7 mouse cellular contexts compared by ENCODE assay signal in the genomic region with DNA sequence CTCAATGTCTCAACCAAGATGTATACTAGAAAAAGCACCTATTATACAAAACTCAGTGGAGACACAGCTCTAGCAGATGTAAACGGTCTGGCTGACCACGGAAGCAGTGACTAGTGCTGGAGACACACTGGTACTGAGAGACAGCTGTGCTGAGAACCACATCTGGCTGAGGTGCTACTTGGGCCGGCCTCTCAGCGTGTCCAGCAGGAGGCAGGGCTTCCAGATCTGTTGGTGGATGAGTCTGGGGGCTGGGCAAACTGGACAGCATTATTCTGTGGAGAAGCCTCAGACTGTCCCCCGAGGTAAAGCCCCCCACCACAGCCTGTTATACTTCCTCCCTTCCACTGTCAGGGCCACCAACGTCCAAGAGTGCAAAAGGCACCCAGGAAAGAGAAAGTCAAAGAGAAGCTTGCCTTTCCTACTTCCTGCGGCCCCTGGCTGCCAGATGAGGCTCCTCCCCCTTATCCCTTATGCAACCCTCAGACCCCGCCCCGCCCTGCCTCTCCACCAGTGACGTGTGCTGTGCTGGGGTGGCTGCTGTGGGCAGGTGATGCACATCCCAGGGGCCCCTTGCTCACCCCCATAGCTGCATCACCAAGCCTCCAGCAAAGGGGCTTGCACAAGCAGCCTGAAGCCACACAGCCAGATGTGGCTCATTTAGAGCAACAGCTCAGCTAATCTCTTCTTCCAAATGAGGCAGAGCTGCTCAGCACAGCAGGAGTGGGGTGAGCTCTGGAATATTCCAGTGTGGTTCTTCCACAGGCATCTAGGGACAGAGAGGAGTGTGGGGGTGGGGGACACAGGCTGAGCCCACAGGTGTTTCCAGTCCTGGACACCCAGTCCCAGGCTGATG. TPM values are rescaled to one million over a fixed set of nuclear protein-coding genes. Genes with fewer than 3 reads are reported as not detected.
DNase-seq lines count a peak whose midpoint lies in the region; ATAC-seq and TF ChIP-seq lines count a peak whose summit lies in the region.

No protein-coding gene starts in this region.

- no peak overlapping the region for H3K27ac ChIP-seq in CH12.LX (ENCODE audit: insufficient read depth, low read depth)
- no peak overlapping the region for H3K27ac ChIP-seq in forebrain, postnatal 0 days (ENCODE audit: low read depth, low read length)
- H3K27ac ChIP-seq in hindbrain, embryonic 11.5 days (ENCODE audit: low read depth, low read length), result no peak overlapping the region
- peak overlapping the region; percentile 66; the same call in 1 of the 2 replicates for H3K27ac ChIP-seq in limb, embryonic 12.5 days
- no peak overlapping the region for H3K27ac ChIP-seq in midbrain, embryonic 11.5 days (ENCODE audit: low read depth, low read length)

- dilution Hi-C loops in CH12.LX (cut with MboI; ENCODE audit: extremely low pct_ligation_motif_present, extremely low pct_unique_long_range_greater_than_20kb, low sequenced_read_pairs), result no loop called here

- H3K79me2 ChIP-seq in CH12.LX (replicated peaks; ENCODE audit: control insufficient read depth, extremely low read depth, insufficient read depth, poor library complexity, severe bottlenecking), result no peaks in the 10 kb centered on the region

- peak in 1 of 2 experiments; percentile 40; a peak in 2 of 4 replicates for TF ChIP-seq CTCF in CH12.LX (conservative IDR thresholded peaks at IDR 0.05 in 1 of 2, IDR thresholded peaks at IDR 0.05 in 1 of 2; ENCODE audit: low read depth in 2 of 2, low read length in 2 of 2)
- 0 out of 2 replicates have a peak, but pooled peaks have one; percentile 3 for TF ChIP-seq CTCF in forebrain, postnatal 0 days (IDR thresholded peaks at IDR 0.05; ENCODE audit: low read depth)

- H3K4me2 ChIP-seq in CH12.LX (ENCODE audit: insufficient read depth, low read depth, poor library complexity, severe bottlenecking), result peak overlapping the region; percentile 40
- no peak overlapping the region for H3K4me2 ChIP-seq in forebrain, postnatal 0 days (ENCODE audit: low read depth)
- no peak overlapping the region; the same call in 1 of the 2 replicates for H3K4me2 ChIP-seq in hindbrain, embryonic 11.5 days (replicated peaks; ENCODE audit: low read depth, low read length)
- H3K4me2 ChIP-seq in limb, embryonic 12.5 days, result peak overlapping the region; percentile 19; the same call in 1 of the 2 replicates
- H3K4me2 ChIP-seq in midbrain, embryonic 11.5 days, result no peak overlapping the region

- in situ Hi-C loops in CH12.LX (cut with MboI; ENCODE audit: low pct_ligation_motif_present, low pct_unique_long_range_greater_than_20kb, low sequenced_read_pairs), result no loop called here

- 0 out of 2 replicates have a peak, but pooled peaks have one; percentile 13 for TF ChIP-seq EP300 in CH12.LX (IDR thresholded peaks at IDR 0.05; ENCODE audit: low read length)

- H3K9ac ChIP-seq in CH12.LX (ENCODE audit: insufficient read depth, low read depth), result 0 out of 2 replicates have a peak overlapping the region, but pooled peaks have one; percentile 2
- H3K9ac ChIP-seq in forebrain, postnatal 0 days, result no peak overlapping the region
- no peak overlapping the region for H3K9ac ChIP-seq in hindbrain, embryonic 11.5 days (ENCODE audit: low read depth, low read length)
- H3K9ac ChIP-seq in limb, embryonic 12.5 days (replicated peaks), result no peak overlapping the region
- no peak overlapping the region for H3K9ac ChIP-seq in midbrain, embryonic 11.5 days (ENCODE audit: low read length)

- no peak; the same call in 1 of the 2 replicates for TF ChIP-seq POLR2A in CH12.LX (IDR thresholded peaks at IDR 0.05; ENCODE audit: low read depth, low read length)

- no peaks in the 10 kb centered on the region for H3K27me3 ChIP-seq in CH12.LX (replicated peaks)
- H3K27me3 ChIP-seq in forebrain, postnatal 0 days (ENCODE audit: insufficient read depth, low read length), result no peaks in the 10 kb centered on the region
- no peaks in the 10 kb centered on the region for H3K27me3 ChIP-seq in hindbrain, embryonic 11.5 days (ENCODE audit: control insufficient read depth, insufficient read depth, low read length)
- no peaks in the 10 kb centered on the region for H3K27me3 ChIP-seq in limb, embryonic 12.5 days
- no peaks in the 10 kb centered on the region for H3K27me3 ChIP-seq in midbrain, embryonic 11.5 days (ENCODE audit: control insufficient read depth, insufficient read depth, low read length)

- 34% methylated on average over 9 of the region's 10 CpGs for WGBS in forebrain, postnatal 0 days
- WGBS in hindbrain, embryonic 11.5 days, result 30% methylated on average over 9 of the region's 10 CpGs
- WGBS in limb, embryonic 12.5 days, result 20% methylated on average over 10 of the region's 10 CpGs
- 25% methylated on average over 10 of the region's 10 CpGs for WGBS in midbrain, embryonic 11.5 days

- no peaks in the 10 kb centered on the region for H3K9me3 ChIP-seq in CH12.LX (replicated peaks; ENCODE audit: low read length)
- no peaks in the 10 kb centered on the region for H3K9me3 ChIP-seq in forebrain, postnatal 0 days (ENCODE audit: low read length)
- H3K9me3 ChIP-seq in hindbrain, embryonic 11.5 days (ENCODE audit: control insufficient read depth, low read length), result no peaks in the 10 kb centered on the region
- no peaks in the 10 kb centered on the region for H3K9me3 ChIP-seq in limb, embryonic 12.5 days
- no peaks in the 10 kb centered on the region for H3K9me3 ChIP-seq in midbrain, embryonic 11.5 days (ENCODE audit: control insufficient read depth, low read length)

- H3K4me1 ChIP-seq in CH12.LX (ENCODE audit: control insufficient read depth in 1 of 2, insufficient read depth in 2 of 2), result peaks cover 16 to 61% of the 10 kb centered on the region in 2 experiments
- H3K4me1 ChIP-seq in forebrain, postnatal 0 days (ENCODE audit: insufficient read depth), result no peaks in the 10 kb centered on the region
- no peaks in the 10 kb centered on the region for H3K4me1 ChIP-seq in hindbrain, embryonic 11.5 days (replicated peaks; ENCODE audit: control insufficient read depth, insufficient read depth, low read length)
- peaks cover 43% of the 10 kb centered on the region for H3K4me1 ChIP-seq in limb, embryonic 12.5 days (replicated peaks)
- H3K4me1 ChIP-seq in midbrain, embryonic 11.5 days (ENCODE audit: control insufficient read depth, insufficient read depth, low read length), result peaks cover 5% of the 10 kb centered on the region; the same call in 1 of the 2 replicates

- DNase-seq in CH12.LX (ENCODE audit: extremely low read depth), result peak; percentile 76
- DNase-seq in adrenal gland, adult 2 months, result peak; percentile 72
- peak; percentile 13 for DNase-seq in forebrain, postnatal 0 days
- DNase-seq in hindbrain, embryonic 11.5 days (ENCODE audit: low spot score), result no peak
- DNase-seq in midbrain, embryonic 11.5 days (ENCODE audit: low spot score, missing footprints), result no peak
- peak; percentile 72 to 81 for DNase-seq in thymus, adult 18-20 months

- ATAC-seq in forebrain, postnatal 0 days, result peak; percentile 68
- ATAC-seq in hindbrain, embryonic 11.5 days (ENCODE audit: low FRiP score), result 0 out of 2 replicates have a peak, but pooled peaks have one; percentile 41
- 0 out of 2 replicates have a peak, but pooled peaks have one; percentile 5 for ATAC-seq in limb, embryonic 12.5 days (ENCODE audit: insufficient number of reproducible peaks, insufficient read depth, low FRiP score, low TSS enrichment, low read depth)
- ATAC-seq in midbrain, embryonic 11.5 days (ENCODE audit: low FRiP score), result peak; percentile 66

- TF ChIP-seq RAD21 in CH12.LX (IDR thresholded peaks at IDR 0.05; ENCODE audit: low read depth, low read length), result no peak

- peak overlapping the region in 2 of 3 experiments; percentile 34 to 38 for H3K4me3 ChIP-seq in CH12.LX (replicated peaks in 1 of 3; ENCODE audit: low read depth in 2 of 3, low read length in 2 of 3, poor library complexity in 1 of 3)
- no peak overlapping the region for H3K4me3 ChIP-seq in forebrain, postnatal 0 days (ENCODE audit: low read depth, low read length)
- H3K4me3 ChIP-seq in hindbrain, embryonic 11.5 days (ENCODE audit: low read depth, low read length), result no peak overlapping the region
- H3K4me3 ChIP-seq in limb, embryonic 12.5 days (replicated peaks), result no peak overlapping the region
- no peak overlapping the region for H3K4me3 ChIP-seq in midbrain, embryonic 11.5 days (ENCODE audit: low read depth, low read length)

- H3K36me3 ChIP-seq in CH12.LX (replicated peaks in 1 of 2; ENCODE audit: control insufficient read depth in 1 of 2, insufficient read depth in 1 of 2, low read length in 1 of 2), result peaks cover 0 to 12% of the 10 kb centered on the region in 2 experiments
- H3K36me3 ChIP-seq in forebrain, postnatal 0 days (ENCODE audit: insufficient read depth), result no peaks in the 10 kb centered on the region
- no peaks in the 10 kb centered on the region for H3K36me3 ChIP-seq in hindbrain, embryonic 11.5 days (ENCODE audit: control insufficient read depth, insufficient read depth, low read length)
- H3K36me3 ChIP-seq in limb, embryonic 12.5 days, result no peaks in the 10 kb centered on the region
- H3K36me3 ChIP-seq in midbrain, embryonic 11.5 days (ENCODE audit: control insufficient read depth, insufficient read depth, low read length), result no peaks in the 10 kb centered on the region

RNA-seq across cellular contexts. Expression of a gene that starts 7.1 kb away (rescaled TPM):
- 6.4 and 8.4 TPM in 2 replicates for total RNA-seq in CH12.LX (2012; rRNA removed)
- 4.3 TPM in 2 replicates for total RNA-seq in CH12.LX (2014; rRNA removed)
- polyA plus RNA-seq in CH12.LX (2012; ENCODE audit: insufficient read length, low read depth), result 6.3 and 6.8 TPM in 2 replicates
- total RNA-seq in adrenal gland, adult 2 months (2021), result 10 to 100 TPM; 21.7 to 31.2 TPM
- polyA plus RNA-seq in adrenal gland, adult 2 months (2012; rRNA removed), result 18.7 and 21.3 TPM in 2 replicates
- 30.5 and 43.6 TPM in 2 replicates for total RNA-seq in forebrain, postnatal 0 days (2014; rRNA removed)
- 20.0 and 30.7 TPM in 2 replicates for polyA plus RNA-seq in forebrain, postnatal 0 days (2015; fragmentation: Nextera tagmentation; extraction: Ambion mirVana)
- polyA plus RNA-seq in hindbrain, embryonic 11.5 days (2014; fragmentation: Nextera tagmentation; extraction: Ambion mirVana), result 6.8 TPM in 2 replicates
- polyA plus RNA-seq in limb, embryonic 12.5 days (2016; fragmentation: Nextera tagmentation; extraction: Ambion mirVana), result 10.4 and 10.6 TPM in 2 replicates
- 6.2 and 6.4 TPM in 2 replicates for polyA plus RNA-seq in midbrain, embryonic 11.5 days (2014; fragmentation: Nextera tagmentation; extraction: Ambion mirVana)

RNA-seq across cellular contexts. Expression of a gene that starts 32.3 kb away (rescaled TPM):
- 124 and 139 TPM in 2 replicates for total RNA-seq in CH12.LX (2012; rRNA removed)
- total RNA-seq in CH12.LX (2014; rRNA removed), result 226 and 239 TPM in 2 replicates
- polyA plus RNA-seq in CH12.LX (2012; ENCODE audit: insufficient read length, low read depth), result 194 and 206 TPM in 2 replicates
- 100 to 1,000 TPM; 380 to 402 TPM for total RNA-seq in adrenal gland, adult 2 months (2021)
- 67.7 and 81.7 TPM in 2 replicates for polyA plus RNA-seq in adrenal gland, adult 2 months (2012; rRNA removed)
- 55.2 and 59.0 TPM in 2 replicates for total RNA-seq in forebrain, postnatal 0 days (2014; rRNA removed)
- polyA plus RNA-seq in forebrain, postnatal 0 days (2015; fragmentation: Nextera tagmentation; extraction: Ambion mirVana), result 147 and 190 TPM in 2 replicates
- polyA plus RNA-seq in hindbrain, embryonic 11.5 days (2014; fragmentation: Nextera tagmentation; extraction: Ambion mirVana), result 115 and 117 TPM in 2 replicates
- 192 and 204 TPM in 2 replicates for polyA plus RNA-seq in limb, embryonic 12.5 days (2016; fragmentation: Nextera tagmentation; extraction: Ambion mirVana)
- 109 and 115 TPM in 2 replicates for polyA plus RNA-seq in midbrain, embryonic 11.5 days (2014; fragmentation: Nextera tagmentation; extraction: Ambion mirVana)

RNA-seq across cellular contexts. Expression of a gene that starts 44.9 kb away (rescaled TPM):
- 189 and 203 TPM in 2 replicates for total RNA-seq in CH12.LX (2012; rRNA removed)
- 127 and 138 TPM in 2 replicates for total RNA-seq in CH12.LX (2014; rRNA removed)
- polyA plus RNA-seq in CH12.LX (2012; ENCODE audit: insufficient read length, low read depth), result 327 and 659 TPM in 2 replicates
- total RNA-seq in adrenal gland, adult 2 months (2021), result 100 to 1,000 TPM; 234 to 244 TPM
- 52.6 and 73.7 TPM in 2 replicates for polyA plus RNA-seq in adrenal gland, adult 2 months (2012; rRNA removed)
- total RNA-seq in forebrain, postnatal 0 days (2014; rRNA removed), result 256 TPM in 2 replicates
- polyA plus RNA-seq in forebrain, postnatal 0 days (2015; fragmentation: Nextera tagmentation; extraction: Ambion mirVana), result 401 and 455 TPM in 2 replicates
- 225 and 242 TPM in 2 replicates for polyA plus RNA-seq in hindbrain, embryonic 11.5 days (2014; fragmentation: Nextera tagmentation; extraction: Ambion mirVana)
- 330 and 340 TPM in 2 replicates for polyA plus RNA-seq in limb, embryonic 12.5 days (2016; fragmentation: Nextera tagmentation; extraction: Ambion mirVana)
- polyA plus RNA-seq in midbrain, embryonic 11.5 days (2014; fragmentation: Nextera tagmentation; extraction: Ambion mirVana), result 223 and 244 TPM in 2 replicates

RNA-seq across cellular contexts. Expression of a gene that starts 59.5 kb away (rescaled TPM):
- total RNA-seq in CH12.LX (2012; rRNA removed), result not detected in 2 replicates
- not detected in 2 replicates for total RNA-seq in CH12.LX (2014; rRNA removed)
- polyA plus RNA-seq in CH12.LX (2012; ENCODE audit: insufficient read length, low read depth), result not detected in 2 replicates
- total RNA-seq in adrenal gland, adult 2 months (2021), result not detected
- not detected in 2 replicates for polyA plus RNA-seq in adrenal gland, adult 2 months (2012; rRNA removed)
- total RNA-seq in forebrain, postnatal 0 days (2014; rRNA removed), result 0.71 TPM in 1 of 2 replicates, not detected in the other
- polyA plus RNA-seq in forebrain, postnatal 0 days (2015; fragmentation: Nextera tagmentation; extraction: Ambion mirVana), result not detected in 2 replicates
- 0.15 TPM in 1 of 2 replicates, not detected in the other for polyA plus RNA-seq in hindbrain, embryonic 11.5 days (2014; fragmentation: Nextera tagmentation; extraction: Ambion mirVana)
- not detected in 2 replicates for polyA plus RNA-seq in limb, embryonic 12.5 days (2016; fragmentation: Nextera tagmentation; extraction: Ambion mirVana)
- not detected in 2 replicates for polyA plus RNA-seq in midbrain, embryonic 11.5 days (2014; fragmentation: Nextera tagmentation; extraction: Ambion mirVana)

Comparison
In these comparisons a context has a peak if more than half of its experiments do, and no peak if none do; other contexts are left out.
1. DNase-seq: peak in CH12.LX (single experiment), adrenal gland, adult 2 months (single experiment), forebrain, postnatal 0 days (single experiment) and thymus, adult 18-20 months (2 of 2); none in hindbrain, embryonic 11.5 days (single experiment) and midbrain, embryonic 11.5 days (single experiment).
2. H3K4me2 ChIP-seq: peak in CH12.LX (single experiment) and limb, embryonic 12.5 days (single experiment); none in forebrain, postnatal 0 days (single experiment), hindbrain, embryonic 11.5 days (single experiment) and midbrain, embryonic 11.5 days (single experiment).
3. H3K4me3 ChIP-seq: peak in CH12.LX (2 of 3); none in forebrain, postnatal 0 days (single experiment), hindbrain, embryonic 11.5 days (single experiment), limb, embryonic 12.5 days (single experiment) and midbrain, embryonic 11.5 days (single experiment).
4. ATAC-seq: peak in every context shown above with its lines; median percentile 68 in forebrain, postnatal 0 days; 66 in midbrain, embryonic 11.5 days; 41 in hindbrain, embryonic 11.5 days; 5 in limb, embryonic 12.5 days.